Mouse (Mus musculus) v-Abl transformed pro-B cells (cell line): ENCODE measurements around the gene Pkp4.

Source experiments
- in situ Hi-C, 2 experiments: fragments of 400-800 bp; cut with MboI; formaldehyde crosslinking; loops; one replicate each; pipeline ENCODE4 v1.15.1; 2025; ENCODE audit not compliant: unreplicated experiment in 2 of 2

Pkp4 gene

DNA sequence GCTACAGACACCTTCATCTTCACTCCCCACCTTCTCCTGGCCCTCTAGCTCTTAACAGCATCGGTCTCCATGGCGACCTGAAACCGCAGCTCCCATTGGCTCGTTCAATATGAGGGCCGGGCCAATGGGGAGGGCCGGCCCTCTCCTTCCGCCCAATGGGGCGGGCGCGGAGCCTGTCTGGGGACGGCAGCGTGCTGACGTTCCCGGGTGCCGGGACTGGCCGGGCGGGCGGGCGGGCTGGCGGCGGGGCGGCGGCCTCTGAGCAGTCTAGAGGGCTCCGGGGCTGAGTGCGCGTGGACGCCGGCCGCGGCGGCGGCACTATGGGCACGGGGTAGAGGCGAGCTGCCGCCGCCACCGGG, at the start of gene Pkp4, which contains the start of gene Ccdc148:
TSS of gene Pkp4 (plus strand) at position 246 of the 359 bp plus-strand sequence.
TSS of gene Ccdc148 (minus strand) at position 79 of the 359 bp plus-strand sequence.
- in situ Hi-C loops: no loop called here

DNA sequence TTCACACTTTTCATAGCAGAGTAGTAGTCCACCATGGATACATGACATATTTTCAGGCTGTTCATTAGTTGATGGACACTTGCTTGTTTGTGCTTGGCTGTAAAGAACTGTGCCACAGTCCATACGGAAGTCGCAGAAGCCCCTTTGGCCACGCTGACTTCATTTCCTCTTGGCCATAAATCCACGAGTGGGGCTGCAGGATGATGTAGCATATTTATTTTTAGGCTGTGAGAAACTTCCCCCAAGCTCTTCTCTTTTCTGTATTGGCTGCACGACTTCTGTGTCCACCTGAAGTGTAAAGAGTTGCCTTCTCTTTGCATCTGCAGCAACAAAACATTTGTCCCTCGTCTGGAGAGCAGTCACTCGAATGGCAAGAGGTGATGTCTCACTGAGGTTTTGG, 31.6 kb upstream of the Pkp4 start:
- in situ Hi-C loops: no loop called here

DNA sequence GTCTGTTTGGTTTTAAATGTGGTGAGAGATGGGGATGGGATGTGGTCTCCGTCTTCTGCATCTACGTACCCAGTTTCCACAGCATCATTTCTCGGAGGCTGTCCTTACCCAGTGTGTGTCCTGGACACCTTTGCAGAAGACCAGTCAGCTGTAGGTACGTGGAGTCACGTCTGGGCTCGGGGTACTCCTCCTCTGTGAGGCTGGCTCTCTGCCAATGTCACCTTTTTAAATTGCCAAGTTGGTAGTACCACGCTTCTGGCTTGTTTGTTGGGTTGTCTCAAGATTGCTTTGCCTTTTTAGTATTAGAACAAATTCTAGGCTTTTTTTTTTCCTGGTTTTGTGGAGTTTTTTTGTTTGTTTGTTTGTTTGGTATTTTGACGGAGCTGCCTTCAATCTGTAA, 30.8 kb upstream of the Pkp4 start:
- in situ Hi-C loops: no loop called here

DNA sequence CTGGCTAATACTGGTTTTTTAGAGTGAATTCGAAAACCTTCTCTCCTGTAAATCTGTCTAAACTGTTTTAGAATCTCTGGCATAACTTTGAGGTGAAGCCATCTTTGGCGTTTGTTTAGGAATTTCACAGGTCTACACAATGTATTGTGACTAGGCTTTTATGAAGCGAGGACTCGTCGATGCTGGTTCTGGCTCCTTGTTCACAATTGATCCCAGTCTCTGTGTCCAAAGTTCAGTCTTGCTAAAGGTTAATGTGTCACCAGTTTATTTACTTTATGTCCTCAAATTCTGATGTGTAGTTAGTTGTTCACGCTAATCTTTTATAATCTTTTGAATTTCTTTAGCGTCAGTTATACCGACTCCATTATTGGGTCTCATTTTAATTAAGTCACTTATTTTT, 29.6 kb upstream of the Pkp4 start:
- in situ Hi-C loops: no loop called here

DNA sequence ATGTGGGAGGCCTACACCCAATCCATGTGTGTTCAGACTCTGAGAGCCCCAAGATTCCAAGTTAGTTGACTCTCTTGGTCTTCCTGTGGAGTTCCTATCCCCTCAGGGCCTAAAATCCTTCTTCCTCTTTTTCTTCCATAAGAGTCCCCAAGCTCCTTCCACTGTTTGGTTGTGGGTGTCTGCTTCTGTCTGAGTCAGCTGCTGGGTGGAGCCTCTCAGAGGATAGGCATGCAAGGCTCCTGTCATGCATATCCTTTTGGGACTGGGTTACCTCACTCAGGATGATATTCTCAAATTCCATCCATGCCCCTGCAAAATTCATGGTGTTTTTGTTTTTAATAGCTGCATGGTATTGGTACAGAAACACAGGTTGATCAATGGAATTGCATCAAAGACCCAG, 5.2 kb upstream of the Pkp4 start:
- in situ Hi-C loops: no loop called here

DNA sequence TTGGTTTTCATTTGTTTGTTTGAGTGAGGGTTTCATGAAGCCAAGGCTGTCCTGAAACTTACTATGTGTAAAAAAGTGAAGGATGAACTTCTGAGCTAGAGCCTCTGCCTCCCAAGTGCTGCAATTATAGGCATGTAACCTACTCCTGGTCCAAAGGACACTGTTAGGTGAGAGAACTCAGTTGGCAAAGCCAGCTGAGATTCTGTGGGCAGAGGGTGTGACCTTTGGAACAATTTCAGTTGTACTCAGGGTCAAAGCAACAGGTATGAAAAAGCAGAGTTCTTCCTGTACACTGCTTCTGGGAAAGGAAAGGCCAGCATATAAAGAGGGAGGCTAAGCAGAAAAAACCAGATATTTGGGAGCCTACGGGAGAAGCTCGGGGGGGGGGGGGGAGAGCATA, 2.5 kb upstream of the Pkp4 start:
- in situ Hi-C loops: no loop called here

DNA sequence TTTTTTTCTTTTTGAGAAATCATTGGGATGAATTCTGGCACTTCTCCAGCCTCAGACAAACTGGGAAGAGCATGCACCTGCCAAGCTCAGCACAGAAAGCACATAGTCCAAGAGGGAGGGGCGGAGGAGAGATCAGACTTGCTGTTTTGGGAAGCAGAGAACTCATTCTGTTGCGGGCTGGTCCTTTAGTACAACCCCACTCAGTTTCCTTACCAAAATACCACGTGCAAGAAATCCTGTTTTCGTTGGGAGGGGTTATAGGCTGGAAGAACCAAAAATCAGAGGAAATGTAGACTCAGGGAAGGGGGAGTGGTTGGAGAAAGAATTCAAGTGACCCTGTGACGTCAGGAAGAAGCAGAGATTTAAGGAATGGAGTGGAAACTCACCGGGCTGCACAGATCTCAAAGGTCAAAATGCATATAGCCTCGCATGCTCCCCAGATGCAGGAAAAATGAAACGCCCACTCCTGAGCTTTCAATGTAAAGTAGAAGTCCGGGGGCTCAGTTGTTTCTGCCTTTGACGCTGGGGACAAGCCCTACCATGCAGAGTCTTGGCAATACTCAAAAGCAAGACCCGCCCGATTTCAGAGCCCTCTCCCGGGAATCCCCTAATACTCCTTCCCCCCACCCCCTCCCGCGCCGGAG, 567 bp upstream of the Pkp4 start:
- in situ Hi-C loops: no loop called here

DNA sequence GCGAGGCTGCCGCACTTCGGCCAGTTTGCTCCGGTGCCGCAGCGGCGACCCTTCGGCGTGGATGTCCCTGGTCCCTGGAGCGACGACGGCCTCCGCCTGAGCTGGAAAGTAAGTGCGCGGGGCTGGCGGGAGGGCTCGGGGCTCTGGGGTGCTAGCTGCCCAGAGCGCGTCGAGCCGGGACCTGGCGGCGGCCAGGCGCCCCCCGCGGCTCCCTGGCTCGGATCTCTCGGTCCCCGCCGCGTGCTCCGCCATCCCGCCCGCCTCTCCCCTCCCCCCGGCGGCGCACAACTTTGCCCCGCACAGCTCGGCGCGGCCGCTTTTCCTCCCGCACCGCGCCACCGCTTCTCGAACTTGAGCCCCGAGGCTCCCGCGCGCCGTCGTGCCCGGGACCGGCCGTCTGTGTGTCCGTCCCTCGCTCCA, 381 bp downstream of the Pkp4 start:
- in situ Hi-C loops: no loop called here

DNA sequence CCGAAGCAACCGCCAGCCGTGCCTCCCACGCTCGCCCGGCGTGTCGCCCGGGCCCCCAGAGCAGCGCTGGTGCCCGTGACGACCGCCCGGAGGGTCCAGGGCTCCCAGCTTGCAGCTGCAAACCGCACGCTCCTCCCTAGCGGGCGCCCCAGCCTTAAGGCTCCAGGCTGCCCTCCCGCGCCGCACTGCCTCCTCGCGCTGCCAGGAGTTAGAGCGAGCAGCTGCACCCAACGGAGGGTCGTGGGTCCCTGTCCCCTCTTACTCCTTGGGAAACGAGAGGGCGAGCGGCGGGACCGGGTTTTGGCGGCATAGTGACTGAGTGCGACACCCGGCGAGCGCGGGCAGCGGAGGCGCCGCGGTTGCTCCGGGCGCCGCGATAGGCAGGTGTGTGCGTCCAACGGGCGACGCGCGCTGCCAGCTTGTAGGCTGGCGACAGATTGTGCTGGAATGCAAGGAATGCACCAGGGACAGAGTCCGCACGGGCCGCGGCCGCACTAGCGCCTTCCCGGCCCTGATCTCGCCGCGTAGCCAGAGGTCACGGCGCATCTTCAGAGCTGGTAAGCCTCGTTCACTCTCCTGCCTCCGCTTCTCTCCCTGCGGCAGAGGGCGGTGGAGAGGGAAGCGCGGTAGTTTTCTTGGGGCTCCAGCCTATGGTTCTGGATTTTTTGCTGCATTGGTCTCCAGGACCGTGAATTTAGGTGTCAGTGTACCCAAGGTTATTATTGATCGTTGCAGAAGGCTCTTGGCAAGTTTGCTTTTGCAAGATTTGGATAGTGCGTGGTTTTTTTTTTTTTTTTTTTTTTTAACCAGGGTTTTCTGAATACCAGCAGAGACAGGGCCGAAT, 1.0 kb downstream of the Pkp4 start:
- in situ Hi-C loops: no loop called here

DNA sequence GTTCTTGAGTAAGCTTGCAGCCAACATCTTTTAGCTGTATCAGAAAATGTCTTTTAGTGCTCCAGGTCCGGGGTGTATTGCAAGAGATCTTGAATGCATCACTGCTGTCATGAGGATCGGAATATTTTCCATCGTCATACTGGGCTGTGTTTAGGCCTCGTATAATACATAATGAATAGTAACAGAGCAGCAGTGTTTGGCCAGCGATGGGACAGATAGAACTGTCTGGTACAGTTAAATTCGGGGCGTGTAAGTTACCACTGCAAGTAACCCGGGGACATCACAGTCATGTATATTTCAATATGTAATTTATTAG, 1.6 kb downstream of the Pkp4 start:
- in situ Hi-C loops: no loop called here

DNA sequence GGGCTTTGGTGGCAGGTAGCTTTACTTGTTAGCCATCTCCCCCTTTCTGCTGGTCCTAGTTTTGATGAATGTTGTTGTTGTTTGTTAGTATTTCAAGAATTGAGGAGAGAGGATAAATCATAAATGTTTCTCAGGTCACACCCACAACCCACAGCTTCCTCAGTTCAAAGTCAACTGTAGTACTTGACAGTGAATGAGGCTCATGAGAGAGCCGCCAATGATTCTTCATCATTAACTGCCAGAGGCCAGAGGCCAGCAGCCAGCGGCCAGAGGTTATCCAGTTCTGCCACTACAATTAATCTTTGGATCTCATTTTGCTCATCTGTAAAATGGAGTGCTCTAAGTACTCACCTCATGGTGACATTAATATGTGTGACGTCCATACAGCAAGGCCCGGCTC, 6.3 kb downstream of the Pkp4 start:
- in situ Hi-C loops: no loop called here

DNA sequence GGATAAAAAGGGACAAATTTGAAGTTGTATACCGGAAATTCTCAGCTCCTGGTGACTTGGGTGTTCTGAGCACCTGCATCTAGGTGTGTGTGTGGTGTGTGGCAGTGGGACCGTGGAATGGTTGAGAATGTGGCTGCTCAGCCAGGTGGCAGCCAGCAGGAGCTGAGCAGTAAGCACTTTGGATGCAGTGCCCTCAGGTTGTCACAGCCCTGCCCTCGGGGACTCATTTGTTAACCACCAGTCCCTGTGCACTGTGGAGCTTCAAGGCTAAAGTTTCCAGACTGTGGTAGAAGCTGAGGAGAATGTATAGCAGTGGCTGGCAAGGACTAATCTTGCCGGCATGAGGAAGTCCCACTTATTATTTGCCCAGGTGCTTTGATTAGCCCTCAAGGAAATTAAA, 7.2 kb downstream of the Pkp4 start:
- in situ Hi-C loops: no loop called here

DNA sequence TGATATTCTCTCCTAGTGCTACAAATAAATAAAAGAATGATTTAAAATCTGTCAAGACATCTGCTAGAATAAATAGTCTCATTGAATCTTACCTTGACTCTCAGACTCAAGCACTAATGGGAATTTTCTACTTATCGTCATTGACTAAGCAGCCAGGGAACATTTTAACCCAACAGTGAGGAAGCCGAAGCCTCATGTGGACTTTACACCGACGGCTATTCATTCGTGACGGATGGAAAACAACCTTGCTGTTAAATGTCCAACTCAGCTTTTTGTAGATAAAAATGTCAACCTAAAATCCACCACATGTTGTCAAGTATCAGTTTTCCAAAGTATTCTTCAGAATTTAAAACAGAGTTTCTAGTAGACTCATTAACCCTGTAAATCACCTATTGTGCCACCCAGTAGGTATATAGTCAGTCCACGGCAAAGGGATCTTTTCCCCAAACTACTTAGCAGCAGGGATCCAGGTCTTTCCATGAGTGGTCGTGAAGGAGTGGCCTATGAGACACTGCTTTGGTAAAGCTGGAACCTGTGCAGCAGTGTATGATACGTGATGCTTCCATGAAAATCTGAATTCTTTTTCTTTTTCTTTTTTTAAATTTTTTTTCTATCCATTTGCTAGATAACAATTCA, 9.0 kb downstream of the Pkp4 start:
- in situ Hi-C loops: no loop called here

DNA sequence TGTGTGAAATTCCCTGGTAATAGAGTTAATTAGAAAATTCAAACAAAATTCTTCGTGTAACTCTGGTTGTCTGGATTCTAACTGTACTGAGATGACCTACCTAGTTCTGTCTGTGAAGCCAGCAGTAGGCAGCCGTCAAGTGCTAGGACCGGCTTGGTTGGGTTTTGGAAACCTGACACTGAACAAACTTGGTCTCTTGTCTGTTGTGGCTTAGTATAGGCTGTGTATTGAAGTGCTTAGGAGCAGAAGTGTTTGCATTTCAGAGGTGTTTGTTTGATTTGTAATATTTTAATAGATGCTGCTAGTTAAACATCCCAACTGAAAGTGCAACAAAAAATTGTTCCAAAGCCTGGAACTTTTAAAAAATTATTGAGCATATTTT, 9.5 kb downstream of the Pkp4 start:
- in situ Hi-C loops: no loop called here

DNA sequence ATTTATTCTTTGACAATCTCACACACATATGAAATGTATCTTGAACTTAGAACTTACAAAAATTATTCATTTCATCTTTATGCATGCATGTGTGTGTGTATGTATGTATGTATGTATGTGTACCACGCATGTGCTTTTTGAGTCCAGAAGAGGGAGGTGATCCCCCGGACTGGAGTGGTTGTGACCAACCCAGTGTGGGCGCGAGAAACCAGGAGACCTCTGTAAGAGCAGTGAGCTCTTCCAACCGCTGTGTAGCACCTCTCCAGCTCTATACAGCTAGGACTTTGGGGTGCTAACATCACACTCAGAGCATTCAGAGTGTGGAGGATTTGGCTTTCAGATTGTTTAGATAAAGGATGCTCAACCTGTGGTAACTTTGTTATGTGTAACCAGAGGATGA, 9.9 kb downstream of the Pkp4 start:
- in situ Hi-C loops: no loop called here

DNA sequence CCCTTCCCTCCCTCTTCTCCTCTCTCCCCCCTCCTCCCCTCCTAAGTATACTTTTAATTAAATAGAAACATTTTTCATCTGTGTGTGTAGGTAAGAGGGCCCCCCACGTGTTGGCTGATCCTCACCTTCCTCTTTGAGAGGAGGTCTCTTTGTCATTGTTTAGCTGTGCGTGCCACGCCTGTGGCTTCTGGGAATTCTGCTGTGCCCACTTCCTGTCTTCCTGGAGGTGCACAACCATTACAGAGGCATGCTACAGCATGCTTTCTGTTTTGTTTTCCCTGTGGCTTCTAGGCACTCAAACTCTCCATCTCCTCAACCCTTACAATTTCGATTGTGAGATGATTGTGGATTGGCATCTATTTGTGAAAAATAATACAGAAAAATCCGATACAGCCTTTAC, 10.9 kb downstream of the Pkp4 start:
- in situ Hi-C loops: no loop called here

DNA sequence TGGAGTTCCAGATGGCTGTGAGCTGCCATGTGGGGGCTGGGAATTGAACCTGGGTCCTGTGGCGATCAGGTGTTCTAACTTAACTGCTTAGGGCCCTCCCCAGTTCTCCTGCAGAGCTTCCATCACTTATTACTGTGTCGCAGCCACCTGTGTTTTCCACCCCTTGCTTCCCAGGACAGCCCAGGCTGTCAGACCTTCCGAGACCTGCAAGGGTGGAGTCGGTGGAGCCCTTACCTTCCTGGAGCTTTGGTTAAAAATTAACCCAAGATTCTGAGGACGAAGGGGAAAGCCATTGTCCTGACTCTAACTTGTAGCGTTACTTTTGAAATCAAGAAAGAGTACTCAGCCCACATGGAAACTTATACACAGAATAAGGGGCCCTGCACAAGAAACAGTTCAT, 15.3 kb downstream of the Pkp4 start:
- in situ Hi-C loops: no loop called here

DNA sequence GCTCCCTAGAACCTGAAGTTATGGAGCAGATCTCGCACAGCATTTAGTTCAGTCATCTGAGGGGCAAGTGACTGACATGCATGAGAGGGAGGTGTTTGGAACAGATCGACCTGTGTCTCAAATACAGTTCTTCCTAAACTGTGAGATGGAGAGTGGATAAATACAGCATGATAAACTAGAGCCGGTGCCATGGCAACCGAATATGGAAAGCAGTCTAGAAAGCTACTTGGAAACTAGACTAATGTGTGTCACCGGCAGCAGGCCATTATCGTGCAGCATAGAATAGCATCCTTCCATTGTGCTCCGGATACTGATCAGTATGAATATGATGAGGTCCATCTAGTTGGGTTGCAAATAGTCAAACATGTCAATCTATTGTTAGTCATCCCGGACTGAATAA, 17.5 kb downstream of the Pkp4 start:
- in situ Hi-C loops: no loop called here

DNA sequence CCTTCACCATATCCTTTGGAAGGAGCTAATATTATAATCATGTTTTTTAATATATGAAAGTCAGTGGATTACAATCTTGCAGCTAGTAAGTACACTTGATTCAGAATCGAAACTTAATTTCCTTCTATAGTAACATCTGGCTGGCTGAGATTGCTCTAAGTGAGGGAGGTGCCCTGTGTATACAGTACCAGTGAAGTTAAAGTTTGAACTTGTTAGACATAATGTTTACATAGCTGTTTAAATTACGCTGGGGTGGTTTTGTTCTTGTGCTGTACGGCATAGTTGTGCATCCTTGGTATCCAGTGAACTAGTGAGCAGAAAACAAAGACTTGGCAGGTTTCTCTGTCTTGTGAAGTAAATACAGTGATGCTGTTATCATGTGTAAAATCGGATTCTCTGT, 18.3 kb downstream of the Pkp4 start:
- in situ Hi-C loops: no loop called here

DNA sequence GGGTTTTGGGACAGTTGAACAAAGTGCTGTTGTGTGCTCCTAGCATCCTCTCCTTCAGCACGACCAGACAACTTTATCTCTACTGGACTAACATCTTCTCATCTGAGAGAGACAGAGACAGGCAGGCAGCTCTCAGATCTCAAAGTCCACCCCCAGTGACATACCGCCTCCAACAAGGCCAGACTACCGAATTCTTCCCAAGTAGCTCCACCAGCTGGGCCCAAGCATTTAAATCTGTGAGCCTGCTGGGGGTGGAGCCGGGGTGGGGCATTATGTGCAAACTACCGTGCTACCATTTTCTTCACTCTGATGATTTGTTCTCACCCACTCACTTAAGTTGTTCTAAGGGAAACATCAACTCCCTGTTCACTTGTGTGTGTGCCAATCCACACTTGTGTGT, 18.8 kb downstream of the Pkp4 start:
- in situ Hi-C loops: no loop called here

DNA sequence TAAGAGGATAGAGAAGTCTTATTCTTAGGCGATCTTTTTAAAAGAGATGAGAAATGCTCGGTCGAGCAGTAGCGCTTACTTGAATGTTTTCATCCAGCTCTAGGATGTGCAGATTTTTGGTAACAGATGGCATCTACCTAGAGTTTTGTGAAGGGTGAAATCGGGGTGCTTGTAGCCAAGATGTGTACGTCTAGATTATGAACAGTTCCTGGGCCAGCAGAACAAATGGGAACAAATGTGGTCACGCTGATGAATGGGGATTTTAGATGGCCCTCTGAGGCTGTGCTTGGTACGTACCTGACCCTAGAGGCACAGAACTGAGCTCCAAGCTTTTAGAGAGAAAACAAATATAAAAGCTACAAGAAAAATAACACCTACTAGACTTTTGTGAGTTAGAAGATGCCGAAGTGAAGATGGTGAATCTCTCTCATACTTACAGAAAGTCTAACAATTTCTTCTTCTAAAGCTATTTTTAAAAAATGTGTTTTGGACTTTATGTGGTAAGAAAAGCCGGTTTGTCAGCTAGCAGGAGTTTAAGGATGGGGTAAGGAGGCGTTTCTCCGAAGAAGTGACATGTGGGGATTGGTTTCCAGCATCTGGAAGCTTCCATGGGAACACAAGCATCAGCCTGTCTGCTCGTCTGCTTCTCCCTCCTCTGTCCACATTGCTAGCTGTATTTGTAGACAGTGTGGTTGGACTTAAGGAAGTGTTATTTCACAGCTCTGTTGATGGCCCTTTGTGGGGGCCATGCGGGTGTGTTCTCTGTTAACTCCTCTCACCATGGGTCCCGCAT, 20.9 kb downstream of the Pkp4 start:
- in situ Hi-C loops: no loop called here
